Mouse (Mus musculus): ENCODE results near the gene Frrs1. TPM values are rescaled to one million over a fixed set of nuclear protein-coding genes. Genes with fewer than 3 reads are reported as not detected.
A peak's percentile ranks its signal among the peaks of the same experiment; 100 is the strongest.
"Not testable (repeated sequence)": the region's sequence is repeated elsewhere in the genome, so short reads cannot be mapped to it uniquely, and the experiment has no call there.

The Frrs1 gene
- 1 to 10 TPM; 3.1 to 4.8 TPM for total RNA-seq (2021)

DNA sequence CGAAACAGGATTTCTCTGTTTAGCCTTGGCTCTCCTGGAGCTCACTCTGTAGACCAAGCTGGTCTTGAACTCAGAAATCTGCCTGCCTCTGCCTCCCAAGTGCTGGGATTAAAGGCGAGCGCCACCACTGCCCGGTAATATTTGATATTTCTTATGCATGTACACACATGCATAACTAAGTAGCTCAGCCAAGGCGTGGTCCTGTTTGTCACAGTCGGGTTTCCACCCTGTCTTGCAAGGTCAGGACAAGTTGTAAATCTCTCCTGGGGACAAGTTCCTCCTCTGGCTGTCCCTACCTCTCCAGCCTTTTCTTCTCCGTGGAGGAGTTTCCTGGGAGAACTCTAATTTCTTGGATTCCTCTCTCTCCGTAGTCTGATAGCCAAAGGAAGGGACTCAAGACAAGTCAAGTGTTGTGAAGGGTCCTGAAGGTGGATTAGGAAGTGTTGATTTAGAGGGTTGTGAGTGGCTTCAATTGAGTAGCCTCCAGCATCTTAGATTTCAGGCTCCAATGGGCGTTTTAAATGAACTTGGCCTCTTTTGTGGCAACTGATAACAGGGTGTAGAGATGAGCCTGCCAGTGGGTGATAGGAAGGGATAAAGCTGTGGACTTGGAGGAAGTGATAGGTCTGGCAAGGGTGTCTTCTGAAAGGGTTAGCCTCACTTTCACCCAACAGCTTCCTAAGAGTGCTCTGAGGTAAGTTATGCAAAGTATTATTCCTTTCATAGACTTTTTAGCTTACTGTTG is at the start of gene Frrs1:
Gene Frrs1 (plus strand): TSS at position 524 of the 745 bp plus-strand sequence.
- intact Hi-C loops (cut with DNase I) = no loop called here
- no peak for DNase-seq (ENCODE audit: low spot score)

- intact Hi-C loops (cut with DNase I); DNase-seq (ENCODE audit: low spot score): not testable (repeated sequence)
These were observed 48.9 kb upstream of the Frrs1 start for GRCm38 (mm10) chr3:116810351-116810750.

DNA sequence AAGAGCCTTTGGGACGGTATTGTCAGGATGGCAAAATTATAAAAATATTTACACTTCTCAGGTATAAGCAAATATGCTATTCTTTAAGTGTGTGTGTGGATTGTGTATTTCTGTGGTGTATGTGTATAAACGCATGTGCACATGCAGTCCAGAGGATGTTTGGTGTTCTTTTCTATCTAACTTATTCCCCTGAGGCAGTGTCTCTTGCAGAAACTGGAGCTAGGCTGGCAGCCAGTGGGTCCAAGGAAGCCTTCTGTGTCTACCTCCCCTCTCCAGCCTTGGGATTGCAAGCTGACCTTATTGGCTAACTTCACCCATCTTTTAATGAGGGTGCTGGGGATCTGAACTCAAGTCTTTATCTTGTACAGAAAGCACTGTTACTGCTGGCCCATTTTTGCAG is 46.3 kb upstream of the Frrs1 start:
- no peak for DNase-seq (ENCODE audit: low spot score)
- intact Hi-C loops (cut with DNase I) = no loop called here

- intact Hi-C loops (cut with DNase I) = no loop called here
- DNase-seq (ENCODE audit: low spot score) = no peak
These were observed 43.9 kb upstream of the Frrs1 start for GRCm38 (mm10) chr3:116815305-116815797.

- intact Hi-C loops (cut with DNase I) = no loop called here
- no peak for DNase-seq (ENCODE audit: low spot score)
These were observed 43.3 kb upstream of the Frrs1 start for GRCm38 (mm10) chr3:116815916-116816315.

DNA sequence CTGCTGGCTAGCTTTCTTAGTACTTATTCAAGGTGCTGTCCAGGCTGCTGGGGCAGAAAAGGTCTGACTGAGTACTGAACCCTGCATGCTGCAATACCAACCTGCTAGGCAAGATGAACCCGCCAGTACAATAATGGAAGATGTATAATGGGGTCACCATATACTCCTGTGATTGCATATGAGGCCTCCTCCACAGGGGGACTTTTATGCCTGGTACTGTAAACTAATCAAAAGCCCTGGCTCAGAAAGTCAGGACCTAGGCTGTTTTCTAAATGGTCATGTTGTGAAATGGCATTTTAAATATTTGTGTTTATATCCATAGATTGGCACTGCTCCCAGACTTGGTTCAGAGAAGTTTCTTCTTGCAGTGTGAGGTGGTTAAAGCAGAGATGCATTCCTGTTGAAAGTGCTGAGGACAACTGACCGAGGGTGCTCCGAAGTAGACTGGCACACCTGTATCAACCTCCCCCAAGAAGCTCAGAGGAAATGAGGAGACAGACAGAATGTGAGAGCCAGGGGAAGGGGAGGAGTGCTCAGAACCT is 42.5 kb upstream of the Frrs1 start:
- intact Hi-C loops (cut with DNase I) = no loop called here

DNA sequence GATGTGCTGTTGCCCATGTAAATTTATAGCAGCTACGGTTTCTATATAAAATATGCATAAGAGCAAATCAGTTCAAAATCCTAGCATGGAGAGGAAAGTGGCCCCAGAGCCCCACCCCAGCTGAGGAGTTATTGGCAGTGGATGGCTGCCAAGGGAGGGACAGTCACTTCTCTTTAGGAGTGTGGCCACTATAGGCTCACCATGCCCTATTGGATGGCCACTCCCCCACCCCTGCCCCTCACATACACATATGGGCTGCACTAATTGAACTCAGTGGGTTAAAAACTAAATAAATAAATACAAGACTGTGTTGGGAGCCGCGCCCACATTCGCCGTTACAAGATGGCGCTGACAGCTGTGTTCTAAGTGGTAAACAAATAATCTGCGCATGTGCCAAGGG is 42.0 kb upstream of the Frrs1 start:
- intact Hi-C loops (cut with DNase I) = no loop called here
- DNase-seq (ENCODE audit: low spot score) = no peak

More for the DNA sequence above, 42.5 kb upstream of the Frrs1 start:
- no peak for DNase-seq (ENCODE audit: low spot score)

DNA sequence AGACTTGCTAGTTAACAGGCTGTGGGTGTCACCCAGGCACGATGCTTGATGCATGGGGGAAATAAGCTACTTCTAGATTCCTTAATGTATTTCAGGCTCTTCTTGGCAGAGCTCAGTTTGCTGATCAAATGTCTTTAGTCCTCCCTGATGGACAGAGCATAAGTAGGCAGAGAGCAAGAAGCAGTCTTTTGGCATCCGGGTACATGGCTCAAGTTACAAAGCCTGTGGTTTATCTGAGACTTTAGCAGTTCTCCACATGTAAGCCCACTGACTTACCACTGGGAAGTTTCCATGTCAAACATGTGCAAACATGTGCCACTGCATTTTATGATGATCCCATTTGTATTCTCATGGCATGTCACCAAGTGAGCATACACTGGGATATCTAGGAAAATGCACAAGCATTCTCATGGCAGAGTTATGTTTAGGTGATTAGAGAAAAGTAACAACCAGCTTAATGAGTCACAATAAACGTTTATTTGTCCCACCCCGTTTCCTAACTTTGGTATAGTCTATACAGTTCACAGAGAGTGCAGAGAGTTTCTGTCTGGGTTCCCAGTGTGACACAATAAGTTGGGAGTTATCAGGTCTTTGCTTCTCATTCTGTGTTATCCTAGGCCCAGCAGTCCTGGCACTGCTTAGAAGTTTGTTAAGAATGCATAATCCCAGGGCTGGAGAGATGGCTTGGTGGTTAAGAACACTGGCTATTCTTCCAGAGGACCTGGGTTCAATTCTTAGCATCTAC is 32.6 kb upstream of the Frrs1 start:
- DNase-seq (ENCODE audit: low spot score) = no peak
- intact Hi-C loops (cut with DNase I) = no loop called here

DNA sequence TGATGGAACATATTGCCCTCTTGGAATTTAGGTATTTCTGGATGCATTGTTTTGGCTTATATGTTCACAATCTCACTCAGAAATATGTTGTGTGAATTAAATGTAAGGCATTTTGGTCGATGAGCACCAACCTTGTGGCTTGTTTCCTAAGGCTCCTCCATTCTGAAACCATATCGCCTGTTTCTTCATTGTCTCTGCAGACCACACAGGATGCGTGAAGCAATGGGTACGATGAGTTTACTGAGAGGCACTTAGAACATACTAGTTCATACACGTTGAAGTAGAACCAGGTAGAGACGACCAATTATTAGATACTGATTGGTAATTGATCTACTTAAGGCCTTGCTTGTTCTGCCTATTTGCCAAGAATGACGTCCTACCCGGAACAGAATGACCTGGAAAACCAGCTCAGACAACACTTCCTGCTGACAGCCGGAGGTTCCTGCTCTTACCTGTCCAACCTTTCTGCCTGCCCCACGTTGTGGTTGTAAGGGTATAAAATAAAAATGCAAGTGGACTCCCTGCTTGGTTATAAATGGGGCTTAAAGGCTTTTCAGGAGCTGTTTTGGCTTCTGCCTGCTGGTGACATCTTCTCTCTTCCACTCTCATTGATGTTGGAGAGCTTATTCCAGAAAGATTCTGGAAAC is 29.9 kb upstream of the Frrs1 start:
- DNase-seq (ENCODE audit: low spot score) = no peak
- intact Hi-C loops (cut with DNase I) = no loop called here

- intact Hi-C loops (cut with DNase I) = loop anchor here (10.0 kb wide), 1 partner anchor 237 kb away; the partner anchor contains the start of gene Sass6
- DNase-seq (ENCODE audit: low spot score) = no peak
These were observed 27.9 kb upstream of the Frrs1 start for GRCm38 (mm10) chr3:116831324-116831723.

DNA sequence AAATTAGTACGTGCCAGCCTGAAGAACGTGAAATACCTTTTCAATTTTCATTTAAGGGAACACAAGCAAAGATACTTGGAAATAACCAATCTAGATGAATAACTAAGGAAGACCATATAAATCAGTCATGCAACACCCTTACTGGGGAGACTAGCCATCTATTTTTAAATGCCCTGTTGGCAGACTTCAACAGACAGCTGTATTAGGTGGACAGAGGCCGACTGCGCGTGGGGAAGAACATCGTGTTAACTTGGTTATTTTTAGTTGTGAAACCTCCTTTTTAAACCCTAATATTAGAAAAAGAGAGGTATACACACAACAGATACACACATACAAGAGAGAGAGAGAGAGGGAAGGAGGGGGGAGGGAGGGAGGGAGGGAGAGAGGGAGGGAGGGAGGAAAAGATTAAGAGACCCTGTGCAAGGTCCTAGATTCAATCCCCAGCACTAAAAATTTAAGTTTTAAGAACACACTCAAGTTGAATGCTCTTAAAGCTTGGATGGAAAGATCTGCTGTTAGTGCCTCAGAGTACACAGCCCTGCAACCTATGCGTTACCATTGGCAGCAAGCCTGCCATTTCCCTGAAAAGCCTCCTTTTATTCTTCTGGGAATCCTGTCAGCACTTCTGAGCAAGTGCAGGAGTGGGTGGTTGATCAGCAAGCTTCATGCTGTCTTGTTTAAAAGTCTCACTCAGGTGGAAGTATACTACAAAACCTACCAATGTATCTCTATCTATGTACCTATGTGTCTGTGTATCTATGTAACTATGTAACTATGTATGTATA is 26.5 kb upstream of the Frrs1 start:
- intact Hi-C loops (cut with DNase I) = loop anchor here (10.0 kb wide), 1 partner anchor 238 kb away; the partner anchor contains the start of gene Sass6
- DNase-seq (ENCODE audit: low spot score) = no peak

DNA sequence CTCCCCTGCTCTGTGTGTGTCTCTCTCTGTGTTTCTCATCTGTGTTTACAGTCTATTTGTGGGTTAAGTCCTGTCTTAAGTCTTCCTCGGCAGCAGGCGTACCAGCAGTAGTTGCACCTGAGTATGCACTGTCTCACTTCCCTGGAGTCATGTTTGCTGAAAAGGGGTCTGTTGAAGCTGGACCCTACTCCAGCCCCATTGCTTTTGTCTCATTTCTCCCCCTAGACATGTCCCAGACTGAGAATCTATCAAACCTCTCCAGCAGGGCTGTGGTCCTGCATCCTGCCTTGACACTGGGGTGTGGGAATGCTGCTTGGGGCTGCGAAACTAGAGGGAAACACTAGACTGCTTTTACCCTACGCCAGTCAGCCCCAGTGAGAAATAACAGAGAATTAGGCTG is 25.8 kb upstream of the Frrs1 start:
- intact Hi-C loops (cut with DNase I) = loop anchor here (10.0 kb wide), 1 partner anchor 239 kb away; the partner anchor contains the start of gene Sass6

DNA sequence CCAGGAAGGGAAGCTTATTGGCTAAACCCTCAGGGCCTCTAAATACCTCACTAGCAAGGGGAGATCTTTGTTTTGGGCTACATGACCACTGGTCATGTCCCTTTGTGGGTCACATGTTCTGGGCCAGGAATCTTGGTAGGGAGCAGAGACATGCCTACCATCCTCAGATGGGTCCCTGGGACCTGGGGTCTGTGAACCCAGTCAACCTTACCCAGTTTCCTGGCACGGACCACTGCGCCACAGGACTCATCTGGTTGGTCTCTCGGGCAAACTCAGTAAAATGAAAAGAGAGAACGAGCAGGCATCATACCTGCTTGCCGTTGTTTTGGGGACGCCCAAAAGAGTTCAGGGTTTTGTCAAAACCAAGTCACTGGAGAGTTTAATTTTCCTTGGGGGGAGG is 25.0 kb upstream of the Frrs1 start:
- intact Hi-C loops (cut with DNase I) = loop anchor here (10.0 kb wide), 1 partner anchor 239 kb away; the partner anchor contains the start of gene Sass6
- no peak for DNase-seq (ENCODE audit: low spot score)

More for the DNA sequence above, 25.8 kb upstream of the Frrs1 start:
- no peak for DNase-seq (ENCODE audit: low spot score)

DNA sequence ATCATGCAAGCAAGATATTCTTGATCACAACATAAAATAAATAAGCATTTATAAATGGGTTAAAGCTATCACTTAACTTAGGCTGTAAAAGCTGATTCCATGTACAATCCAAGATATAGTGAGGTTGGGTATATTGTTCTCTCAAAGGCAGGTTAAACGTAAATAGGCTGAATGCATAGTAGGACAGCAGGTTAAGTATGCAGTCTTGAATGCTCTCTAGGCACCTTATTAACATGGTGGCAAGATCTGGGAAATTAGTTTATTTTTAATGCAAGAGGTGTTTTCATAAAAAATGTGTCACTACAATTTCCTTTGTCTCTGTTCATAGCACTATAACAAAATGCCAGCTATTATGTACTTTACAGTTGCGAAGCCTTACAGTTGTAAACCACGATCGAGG is 23.9 kb upstream of the Frrs1 start:
- intact Hi-C loops (cut with DNase I) = loop anchor here (5.0 to 10.0 kb wide), 4 partner anchors 33 to 328 kb away; partner anchors contain the start of genes Rtca and Sass6

GRCm38 (mm10) chr3:116835770-116836680 is 23.2 kb upstream of the Frrs1 start:
- intact Hi-C loops (cut with DNase I) = loop anchor here (5.0 to 10.0 kb wide), 4 partner anchors 34 to 329 kb away; partner anchors contain the start of genes Rtca and Sass6
- DNase-seq (ENCODE audit: low spot score) = peak; percentile 70

More for the DNA sequence above, 23.9 kb upstream of the Frrs1 start:
- DNase-seq (ENCODE audit: low spot score) = no peak

DNA sequence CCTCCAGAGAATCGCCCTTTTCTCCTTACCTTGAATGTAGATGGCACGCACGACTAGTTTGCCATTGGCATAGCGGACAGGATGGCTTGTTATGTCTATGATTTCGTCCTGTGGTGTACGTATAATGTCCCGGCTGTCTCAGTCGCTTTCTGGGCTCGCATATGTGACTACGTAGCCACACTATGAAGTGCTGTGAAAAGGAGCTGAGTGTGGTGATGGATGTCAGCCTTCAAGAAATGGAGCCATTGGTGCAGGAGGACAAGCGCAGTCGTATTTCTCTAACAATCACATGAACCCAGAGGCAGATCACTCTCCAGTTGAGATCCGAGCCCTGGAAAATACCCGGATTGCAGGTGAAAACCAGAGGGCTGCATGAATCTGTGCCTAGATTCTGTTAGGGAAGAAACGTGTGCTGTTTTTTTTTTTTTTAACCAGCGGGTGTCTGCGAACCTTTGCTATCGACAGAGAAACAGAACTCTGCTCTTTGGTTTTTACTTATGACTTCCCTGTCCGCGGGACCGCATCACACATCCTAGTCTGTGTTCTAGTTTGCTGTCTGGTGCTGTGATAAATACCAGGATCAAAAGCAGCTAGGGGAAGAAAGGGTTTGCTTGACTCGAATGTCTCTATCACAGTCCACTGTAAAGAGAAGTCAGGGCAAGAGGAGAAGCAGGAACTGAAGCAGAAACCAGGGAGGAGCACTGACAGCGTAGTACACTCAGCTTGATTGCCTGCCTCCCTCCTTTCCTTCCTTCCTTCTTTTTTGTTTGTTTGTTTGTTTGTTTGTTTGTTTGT is 22.4 kb upstream of the Frrs1 start:
- no peak for DNase-seq (ENCODE audit: low spot score)
- intact Hi-C loops (cut with DNase I) = loop anchor here (5.0 to 10.0 kb wide), 4 partner anchors 35 to 330 kb away; partner anchors contain the start of genes Rtca and Sass6

- no peak for DNase-seq (ENCODE audit: low spot score)
- intact Hi-C loops (cut with DNase I) = no loop called here
These were observed 18.0 kb upstream of the Frrs1 start for GRCm38 (mm10) chr3:116841311-116841710.

Data from heart, postnatal 25 days (tissue).